Mouse (Mus musculus): ENCODE data around the gene Dynlt1a.
"Not testable (repeated sequence)": the region's sequence is repeated elsewhere in the genome, so short reads cannot be mapped to it uniquely, and the experiment has no call there.

Dynlt1a gene

GRCm38 (mm10) chr17:6286169-6286568 lies 31.1 kb downstream of the Dynlt1a start:
- not testable (repeated sequence) for DNase-seq

- not testable (repeated sequence) for DNase-seq
Measured at GRCm38 (mm10) chr17:6283137-6283536, 34.2 kb downstream of the Dynlt1a start.

- DNase-seq, result not testable (repeated sequence)
Measured at GRCm38 (mm10) chr17:6280513-6280912, 36.8 kb downstream of the Dynlt1a start.

GRCm38 (mm10) chr17:6279772-6280171 lies 37.5 kb downstream of the Dynlt1a start:
- DNase-seq, result not testable (repeated sequence)

GRCm38 (mm10) chr17:6279205-6279604 lies 38.1 kb downstream of the Dynlt1a start:
- DNase-seq, result not testable (repeated sequence)

GRCm38 (mm10) chr17:6274693-6275092 lies 42.6 kb downstream of the Dynlt1a start:
- not testable (repeated sequence) for DNase-seq

GRCm38 (mm10) chr17:6271970-6272369 lies 45.3 kb downstream of the Dynlt1a start:
- DNase-seq, result not testable (repeated sequence)

GRCm38 (mm10) chr17:6270840-6271239 lies 46.5 kb downstream of the Dynlt1a start:
- peak in 1 of 2 experiments; percentile 15 for DNase-seq

- peak; percentile 16 to 36 for DNase-seq
Measured at GRCm38 (mm10) chr17:6269876-6270831, 47.1 kb downstream of the Dynlt1a start.

GRCm38 (mm10) chr17:6257070-6257456 lies 60.2 kb downstream of the Dynlt1a start:
- DNase-seq, result not testable (repeated sequence)

GRCm38 (mm10) chr17:6256400-6257069 lies 60.8 kb downstream of the Dynlt1a start, which contains the start of gene Tmem181a:
TSS of gene Tmem181a (plus strand) at chr17:6256860.
- DNase-seq, result not testable (repeated sequence)
